Mouse (Mus musculus) activated CD4-positive, CD25-positive, alpha-beta regulatory T cell, adult 4 months (primary cell): ENCODE measurements around the gene Dcaf17. TPM values are rescaled to one million over a fixed set of nuclear protein-coding genes. Genes with fewer than 3 reads are reported as not detected.

Source experiments
- ATAC-seq: one replicate; pipeline ENCODE4 v1.8.0; 2017
- polyA plus RNA-seq, 2 experiments: library from polyadenylated mRNA; unstranded; fragments of 100-300 nt; shearing (Covaris generic); gene quantifications; one replicate each; pipeline ENCODE4 v1.2.1; 2017

Gene Dcaf17
- polyA plus RNA-seq, result 10 to 100 TPM; 22.1 to 22.4 TPM

GRCm38 (mm10) chr2:71055300-71056114, at the start of gene Dcaf17, which contains the start of gene Mettl8:
TSS of gene Dcaf17 (plus strand) at chr2:71055328.
TSS of gene Mettl8 (minus strand) at chr2:71055583.
- ATAC-seq, result peak; percentile 93

- ATAC-seq, result no peak
Measured at GRCm38 (mm10) chr2:71011816-71012215, 43.3 kb upstream of the Dcaf17 start.

DNA sequence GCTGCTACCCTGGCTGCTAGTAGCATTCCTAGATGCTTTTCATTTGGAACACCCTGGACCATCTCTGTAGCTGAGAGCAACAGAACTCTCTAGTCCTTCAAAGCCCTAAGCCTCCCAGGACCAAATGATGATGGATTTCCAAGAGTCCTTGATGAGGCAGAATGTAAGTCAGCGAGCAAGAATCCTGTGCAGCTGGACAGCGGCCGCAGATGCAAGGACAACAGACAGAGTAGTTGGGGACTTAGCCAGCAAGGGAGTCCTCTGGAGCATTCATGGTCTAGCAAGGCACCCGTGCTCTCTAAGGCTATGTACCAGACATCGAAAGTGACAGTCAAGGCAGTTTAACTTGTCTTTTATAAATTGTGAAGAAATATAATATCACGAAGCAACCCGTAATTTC, 41.6 kb upstream of the Dcaf17 start:
- no peak for ATAC-seq

DNA sequence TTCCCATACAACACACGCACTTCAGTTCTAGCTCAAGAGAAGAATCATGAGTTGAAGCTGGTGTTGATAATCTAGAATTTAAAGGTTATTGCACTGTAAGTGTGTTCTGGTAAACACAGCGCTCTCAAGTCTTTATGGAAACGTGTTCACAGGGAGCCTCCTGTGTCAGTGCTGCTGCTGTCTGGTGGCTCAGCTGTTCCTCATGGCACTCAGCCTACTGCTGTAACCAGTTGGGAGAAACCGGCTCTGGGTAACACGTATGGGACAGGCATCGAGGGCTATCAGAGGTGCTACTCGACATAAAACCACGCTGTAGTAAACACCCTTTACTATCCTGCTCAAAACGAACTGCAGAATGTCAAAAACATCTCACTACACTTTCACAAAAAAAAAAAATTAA, 35.9 kb upstream of the Dcaf17 start:
- ATAC-seq, result no peak

- no peak for ATAC-seq
Measured at GRCm38 (mm10) chr2:71019704-71020375, 35.3 kb upstream of the Dcaf17 start.

GRCm38 (mm10) chr2:71020674-71021073, 34.5 kb upstream of the Dcaf17 start:
- no peak for ATAC-seq

- no peak for ATAC-seq
Measured at GRCm38 (mm10) chr2:71022991-71023390, 32.1 kb upstream of the Dcaf17 start.

DNA sequence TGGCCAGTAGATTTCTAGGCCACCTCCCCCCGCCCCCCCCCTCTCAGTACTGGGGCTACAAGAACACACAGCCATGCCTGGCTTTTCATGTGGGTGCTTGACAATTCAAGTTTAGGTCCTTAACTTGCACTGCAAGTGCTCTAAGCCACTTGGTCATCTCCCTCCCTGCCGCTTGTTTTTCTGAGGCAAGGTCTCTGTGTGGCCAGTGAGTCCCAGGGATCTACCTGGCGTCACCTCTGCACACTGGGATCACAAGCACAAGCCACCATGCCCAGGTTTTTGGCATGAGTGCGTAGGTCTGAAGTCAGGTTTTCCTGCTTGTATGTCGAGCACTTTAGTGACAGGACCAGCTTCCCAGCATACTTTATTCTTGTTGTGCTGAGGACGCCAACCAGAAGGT, 31.1 kb upstream of the Dcaf17 start:
- no peak for ATAC-seq

- ATAC-seq, result no peak
Measured at GRCm38 (mm10) chr2:71025576-71026315, 29.4 kb upstream of the Dcaf17 start.

- ATAC-seq, result no peak
Measured at GRCm38 (mm10) chr2:71026787-71027186, 28.3 kb upstream of the Dcaf17 start.

- no peak for ATAC-seq
Measured at GRCm38 (mm10) chr2:71027631-71028030, 27.5 kb upstream of the Dcaf17 start.

DNA sequence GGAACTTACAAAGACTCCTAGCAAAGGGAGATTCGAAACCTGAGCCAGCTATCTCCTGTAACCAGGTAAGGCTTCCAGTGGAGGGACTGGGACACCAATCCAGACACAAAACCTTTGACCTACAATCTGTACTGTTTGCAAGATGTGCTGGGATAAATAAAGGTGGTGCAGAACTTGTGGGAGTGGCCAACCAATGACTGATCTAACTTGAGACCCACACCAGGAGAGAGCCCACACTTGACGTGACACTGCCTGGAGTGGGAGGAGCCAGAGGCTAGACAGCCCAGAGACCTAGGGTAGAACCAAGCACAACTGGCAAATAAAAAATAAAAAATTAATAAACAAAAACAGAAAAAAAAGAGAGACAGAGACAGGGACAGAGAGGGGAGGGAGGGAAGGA, 24.5 kb upstream of the Dcaf17 start:
- no peak for ATAC-seq

DNA sequence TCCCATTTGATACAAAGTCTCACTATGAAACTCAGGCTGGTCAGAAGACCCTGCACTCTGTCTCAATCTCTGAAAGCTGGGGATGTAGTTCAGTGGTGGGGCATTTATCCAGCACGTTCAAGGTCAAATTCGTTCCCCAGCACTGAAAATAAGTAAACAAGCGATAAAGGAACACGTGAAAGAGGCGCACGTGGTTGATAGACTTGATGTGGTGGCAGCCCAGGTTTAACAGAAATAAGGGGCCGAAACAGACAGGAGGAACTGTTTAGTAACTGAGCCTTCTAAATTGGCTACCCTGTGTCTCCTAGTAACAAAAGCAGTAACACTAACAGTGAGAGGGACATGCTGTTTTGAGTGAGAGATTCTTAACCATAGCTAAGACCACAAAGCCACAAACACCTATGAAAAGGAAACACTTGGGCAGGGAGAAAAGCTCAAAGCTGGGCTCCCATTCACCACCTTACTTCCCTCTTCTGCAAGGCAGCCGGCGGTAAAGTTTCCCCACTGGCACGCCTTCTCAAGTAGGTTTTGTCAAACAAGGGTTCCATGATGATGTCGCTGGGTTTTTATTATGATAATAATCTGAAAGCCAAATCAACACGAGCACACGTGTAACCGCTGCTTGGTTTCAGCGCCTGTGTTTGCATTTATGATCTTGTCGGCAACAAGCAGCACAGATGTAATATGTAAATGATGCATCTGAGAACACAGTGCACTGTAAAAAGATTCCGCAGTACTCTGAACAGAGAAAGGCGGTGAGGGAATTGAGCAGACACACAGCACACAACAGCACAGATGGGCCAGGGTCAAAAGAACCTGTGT, 22.9 kb upstream of the Dcaf17 start:
- peak; percentile 82 for ATAC-seq

- ATAC-seq, result no peak
Measured at GRCm38 (mm10) chr2:71033014-71033413, 22.1 kb upstream of the Dcaf17 start.

- ATAC-seq, result no peak
Measured at GRCm38 (mm10) chr2:71033987-71034386, 21.1 kb upstream of the Dcaf17 start.

DNA sequence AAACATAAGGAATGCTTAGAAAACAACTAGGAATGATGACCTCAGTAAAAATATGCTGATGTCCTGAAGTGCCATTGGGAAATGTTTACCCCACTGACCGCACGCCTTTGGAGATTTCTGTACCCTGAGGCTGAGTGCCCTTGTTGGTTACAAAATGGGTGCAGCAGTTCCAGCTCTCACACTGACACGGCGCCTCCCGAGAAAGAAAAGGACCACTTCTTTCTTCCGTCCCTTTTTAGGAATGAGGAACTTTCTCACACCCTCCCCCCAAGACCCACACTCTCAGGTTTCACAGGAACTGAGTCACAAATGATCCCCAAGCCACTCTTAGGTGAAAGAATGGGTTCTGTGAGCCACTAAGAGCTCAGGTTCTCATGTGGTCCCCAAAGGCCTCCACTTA, 17.7 kb upstream of the Dcaf17 start:
- ATAC-seq, result no peak

- no peak for ATAC-seq
Measured at GRCm38 (mm10) chr2:71039522-71040121, 15.5 kb upstream of the Dcaf17 start.

GRCm38 (mm10) chr2:71046151-71046550, 9.0 kb upstream of the Dcaf17 start:
- ATAC-seq, result no peak

DNA sequence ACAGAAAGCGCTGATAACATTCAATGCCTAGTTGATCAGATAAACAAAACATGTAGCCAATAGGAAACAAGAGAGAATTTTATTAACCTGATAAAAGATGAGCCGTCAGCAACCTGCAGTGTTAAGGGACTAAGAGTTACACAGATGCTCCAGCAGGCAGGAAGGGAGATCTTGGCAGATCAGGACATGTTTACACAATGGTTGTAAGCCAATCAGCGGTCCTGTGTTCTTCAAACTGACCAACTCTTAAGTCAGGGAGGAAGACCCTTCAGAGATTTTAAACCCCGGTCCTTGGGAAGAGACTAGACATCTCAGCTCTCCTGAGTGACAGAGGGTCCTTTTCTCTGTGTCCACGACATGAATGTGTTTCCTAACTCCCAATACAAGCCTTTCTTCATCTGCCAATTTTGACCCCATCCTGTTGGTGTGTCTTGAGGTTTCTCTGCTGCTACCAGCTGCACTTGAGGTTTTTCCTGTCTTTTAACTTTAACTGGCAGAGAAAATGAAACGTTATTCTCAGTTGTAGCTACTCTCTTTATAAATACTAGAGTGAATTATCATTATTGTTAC, 8.3 kb upstream of the Dcaf17 start:
- ATAC-seq, result peak; percentile 37

- peak; percentile 22 for ATAC-seq
Measured at GRCm38 (mm10) chr2:71048896-71049295, 6.2 kb upstream of the Dcaf17 start.

GRCm38 (mm10) chr2:71050511-71050910, 4.6 kb upstream of the Dcaf17 start:
- ATAC-seq, result no peak

- no peak for ATAC-seq
Measured at GRCm38 (mm10) chr2:71054716-71055115, 412 bp upstream of the Dcaf17 start.
